Mouse (Mus musculus) limb, embryonic 11.5 days (tissue): ENCODE data around the gene A730061H03Rik. TPM values are rescaled to one million over a fixed set of nuclear protein-coding genes. Genes with fewer than 3 reads are reported as not detected.

Source experiments
- ATAC-seq: fragments of 200-750 bp; cut with Nextera tagmentation; 2 replicates; pipeline ENCODE4 v1.8.0; 2017; ENCODE audit warnings: low read depth; ENCODE audit not compliant: insufficient number of reproducible peaks, low FRiP score, low TSS enrichment
- DNase-seq: peaks from one replicate; pipeline ENCODE4 v3.0.0-alpha.2; 2015; ENCODE audit warnings: low spot score
- H3K27ac ChIP-seq: fragments of 300-500 bp; sonication (generic); replicated peaks from 2 replicates; pipeline ENCODE4 v1.5.1; 2014; ENCODE audit warnings: low read depth, mild to moderate bottlenecking, low read length
- H3K27me3 ChIP-seq: fragments of 300-500 bp; sonication (generic); 2 replicates; pipeline ENCODE4 v1.6.1; 2014; ENCODE audit warnings: mild to moderate bottlenecking, low read length, mixed read lengths; ENCODE audit not compliant: control insufficient read depth, insufficient read depth
- H3K36me3 ChIP-seq: fragments of 300-500 bp; sonication (generic); 2 replicates; pipeline ENCODE4 v1.6.1; 2014; ENCODE audit warnings: mild to moderate bottlenecking, low read length, moderate library complexity, mixed read lengths; ENCODE audit not compliant: control insufficient read depth, insufficient read depth
- H3K4me1 ChIP-seq: fragments of 300-500 bp; sonication (generic); 2 replicates; pipeline ENCODE4 v1.6.1; 2014; ENCODE audit warnings: low read length, mixed read lengths; ENCODE audit not compliant: control insufficient read depth, insufficient read depth
- H3K4me2 ChIP-seq: fragments of 300-500 bp; sonication (generic); 2 replicates; pipeline ENCODE4 v1.6.1; 2014; ENCODE audit warnings: low read depth, mild to moderate bottlenecking, moderate library complexity; ENCODE audit not compliant: severe bottlenecking
- H3K4me3 ChIP-seq: fragments of 300-500 bp; sonication (generic); 2 replicates; pipeline ENCODE4 v1.5.1; 2014; ENCODE audit warnings: low read depth, low read length
- H3K9ac ChIP-seq: fragments of 300-500 bp; sonication (generic); 2 replicates; pipeline ENCODE4 v1.6.1; 2014; ENCODE audit warnings: mild to moderate bottlenecking, low read length
- H3K9me3 ChIP-seq: fragments of 300-500 bp; sonication (generic); 2 replicates; pipeline ENCODE4 v1.6.1; 2016; ENCODE audit warnings: low read length; ENCODE audit not compliant: control insufficient read depth
- whole genome bisulfite sequencing: fragments of 180-500 bp; shearing (Covaris S2); extraction: QIAGEN DNeasy Blood & Tissue Kit; methylation state at CpG from one replicate; pipeline ENCODE4 v1.1.7; 2014; 5-methylcytosine and 5-hydroxymethylcytosine counted together
- polyA plus RNA-seq: library from polyadenylated mRNA; unstranded; fragments of >200 nt; fragmentation: Nextera tagmentation; extraction: Ambion mirVana; gene quantifications from 2 replicates; pipeline ENCODE4 v1.2.1, GENCODE M21; 2014

A730061H03Rik gene
- polyA plus RNA-seq, 1 experiment from 2014 or later, result 0.79 TPM

DNA sequence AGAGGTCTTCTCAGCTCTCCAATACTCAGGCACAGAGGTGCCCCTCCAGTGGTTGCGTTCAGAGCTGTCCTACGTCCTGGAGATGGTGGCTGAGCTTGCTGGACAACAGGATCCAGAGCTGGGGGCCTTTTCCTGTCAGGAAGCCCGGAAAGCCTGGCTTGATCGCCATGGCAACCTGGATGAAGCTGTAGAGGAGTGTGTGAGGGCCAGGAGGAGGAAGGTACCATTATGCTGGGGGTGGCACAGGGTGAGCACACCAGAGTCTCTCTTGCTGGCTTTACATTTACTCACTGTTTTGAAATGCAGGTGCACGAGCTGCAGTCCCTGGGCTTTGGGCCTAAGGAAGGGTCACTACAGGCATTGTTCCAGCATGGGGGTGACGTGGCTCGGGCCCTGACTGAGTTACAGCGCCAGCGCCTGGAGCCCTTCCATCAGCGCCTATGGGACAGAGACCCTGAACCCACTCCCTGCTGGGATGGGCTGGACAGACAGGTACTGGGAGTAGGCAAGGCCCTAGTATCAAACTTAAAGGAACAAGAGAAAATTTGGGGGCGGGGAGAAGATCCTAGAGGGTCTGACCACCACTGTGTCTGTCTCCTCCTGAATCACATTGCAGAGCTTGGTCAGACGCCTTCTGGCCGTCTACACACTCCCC lies 36.0 kb upstream of the A730061H03Rik start:
- DNase-seq, result no peak
- peaks cover 25% of the 10 kb centered on the region for H3K36me3 ChIP-seq
- no peaks in the 10 kb centered on the region for H3K27me3 ChIP-seq
- WGBS, result 85% methylated on average over 13 of the region's 13 CpGs
- no peak overlapping the region for H3K4me3 ChIP-seq
- H3K4me1 ChIP-seq, result peaks cover 6% of the 10 kb centered on the region; the same call in 1 of the 2 replicates
- H3K27ac ChIP-seq, result no peak overlapping the region
- no peak for ATAC-seq
- H3K9me3 ChIP-seq, result no peaks in the 10 kb centered on the region
- no peak overlapping the region for H3K4me2 ChIP-seq
- H3K9ac ChIP-seq, result no peak overlapping the region

GRCm38 (mm10) chr14:55592226-55592625 lies 32.0 kb upstream of the A730061H03Rik start:
- 5% methylated on average over 16 of the region's 16 CpGs for WGBS
- no peaks in the 10 kb centered on the region for H3K9me3 ChIP-seq
- peaks cover 6% of the 10 kb centered on the region; the same call in 1 of the 2 replicates for H3K4me1 ChIP-seq
- H3K4me3 ChIP-seq, result peak overlapping the region; percentile 97
- peak overlapping the region; percentile 84 for H3K9ac ChIP-seq
- H3K36me3 ChIP-seq, result peaks cover 10% of the 10 kb centered on the region; the same call in 1 of the 2 replicates
- H3K27ac ChIP-seq, result peak overlapping the region; percentile 36; the same call in 1 of the 2 replicates
- H3K4me2 ChIP-seq, result peak overlapping the region; percentile 92
- DNase-seq, result no peak
- ATAC-seq, result no peak
- no peaks in the 10 kb centered on the region for H3K27me3 ChIP-seq

- DNase-seq (peak; percentile 91), ATAC-seq (peak; percentile 80)
- Histone ChIP-seq H3K4me3 (peak within 1 kb of the TSS; percentile 97), H3K27me3 (no peaks in the 10 kb centered on the region), H3K4me1 (peaks cover 6% of the 10 kb centered on the region; the same call in 1 of the 2 replicates), H3K27ac (peak within 1 kb of the TSS; percentile 87), H3K9me3 (no peaks in the 10 kb centered on the region), H3K9ac (peak within 1 kb of the TSS; percentile 84), H3K4me2 (peak within 1 kb of the TSS; percentile 92), H3K36me3 (peaks cover 8% of the 10 kb centered on the region; the same call in 1 of the 2 replicates)
- WGBS, result under 1% methylated on average over 33 of the region's 33 CpGs
These were observed 31.2 kb upstream of the A730061H03Rik start, which contains the start of gene Rnf31 for GRCm38 (mm10) chr14:55591331-55591891. Gene Rnf31, plus strand, starts transcription at chr14:55591708.

DNA sequence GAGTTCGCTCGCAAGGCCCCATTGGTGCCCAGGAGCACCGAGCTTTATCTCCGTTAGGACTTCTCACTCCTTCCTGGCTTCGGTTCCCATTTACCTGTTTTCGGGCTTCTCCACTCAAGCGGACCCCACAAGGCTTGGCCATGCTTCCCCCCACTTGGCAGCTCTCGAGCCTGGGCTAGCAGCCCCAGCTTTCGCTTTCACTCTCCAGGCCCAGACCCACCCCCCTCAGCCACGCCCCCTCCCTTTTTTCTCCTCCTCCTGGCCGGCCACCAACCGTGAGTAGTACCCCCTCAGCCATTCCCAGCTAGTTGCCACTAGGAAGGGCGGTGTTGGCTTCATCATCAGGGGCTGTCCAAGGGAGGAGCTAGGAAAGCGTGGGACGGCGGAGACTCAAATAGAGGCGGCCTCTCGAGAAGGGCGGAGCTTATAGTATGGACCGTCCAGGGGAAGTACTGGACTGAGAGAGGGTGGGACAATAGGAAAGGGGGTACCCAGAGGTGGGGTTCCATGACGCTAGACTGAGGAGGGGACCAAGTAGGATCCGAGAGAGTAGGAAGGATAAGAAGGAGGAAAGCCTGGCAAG lies 30.6 kb upstream of the A730061H03Rik start, which contains the start of gene Psme2:
Gene Psme2, minus strand, starts transcription at position 366 of the 583 bp plus-strand sequence.
- Histone ChIP-seq H3K9ac (peak within 1 kb of the TSS; percentile 84), H3K4me2 (peak within 1 kb of the TSS; percentile 92), H3K9me3 (no peaks in the 10 kb centered on the region), H3K36me3 (peaks cover 2% of the 10 kb centered on the region; the same call in 1 of the 2 replicates), H3K4me3 (peak within 1 kb of the TSS; percentile 97), H3K27me3 (no peaks in the 10 kb centered on the region), H3K27ac (peak within 1 kb of the TSS; percentile 87), H3K4me1 (peaks cover 6% of the 10 kb centered on the region; the same call in 1 of the 2 replicates)
- ATAC-seq (peak; percentile 96), DNase-seq (peak; percentile 90)
- WGBS, result under 1% methylated on average over 22 of the region's 22 CpGs

- H3K27me3 ChIP-seq, result no peaks in the 10 kb centered on the region
- H3K9me3 ChIP-seq, result no peaks in the 10 kb centered on the region
- 88% methylated on average over 11 of the region's 11 CpGs for WGBS
- peaks cover 6% of the 10 kb centered on the region; the same call in 1 of the 2 replicates for H3K4me1 ChIP-seq
- ATAC-seq (no peak), DNase-seq (no peak)
- peak overlapping the region; percentile 97 for H3K4me3 ChIP-seq
- peaks cover 2% of the 10 kb centered on the region; the same call in 1 of the 2 replicates for H3K36me3 ChIP-seq
- peak overlapping the region; percentile 92 for H3K4me2 ChIP-seq
- peak overlapping the region; percentile 28 for H3K9ac ChIP-seq
- H3K27ac ChIP-seq, result no peak overlapping the region
These were observed 29.7 kb upstream of the A730061H03Rik start for GRCm38 (mm10) chr14:55589771-55590448.

DNA sequence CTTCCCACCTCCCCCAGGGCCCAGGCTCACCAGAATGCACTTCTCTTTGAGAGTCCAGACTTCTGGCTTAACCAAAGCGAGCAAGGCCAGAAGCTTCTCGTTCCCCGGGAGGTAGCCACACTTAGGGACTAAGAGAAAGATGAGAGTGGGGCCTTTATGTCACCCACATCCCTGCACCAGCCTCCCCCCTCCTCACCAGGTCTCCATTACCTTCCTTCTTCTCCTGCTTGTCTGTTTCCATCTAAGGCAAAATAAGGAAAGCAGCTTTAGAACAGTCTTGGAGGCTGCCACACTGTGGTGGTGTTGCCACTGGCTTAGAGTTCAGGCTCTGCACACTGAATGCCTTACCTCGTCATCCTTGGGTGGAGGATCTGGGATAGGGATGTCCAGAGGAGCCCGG lies 29.1 kb upstream of the A730061H03Rik start:
- Histone ChIP-seq H3K27ac (no peak overlapping the region), H3K9me3 (no peaks in the 10 kb centered on the region), H3K4me2 (no peak overlapping the region), H3K4me3 (no peak overlapping the region), H3K9ac (no peak overlapping the region), H3K4me1 (peaks cover 6% of the 10 kb centered on the region; the same call in 1 of the 2 replicates), H3K27me3 (no peaks in the 10 kb centered on the region), H3K36me3 (peaks cover 2% of the 10 kb centered on the region; the same call in 1 of the 2 replicates)
- DNase-seq (no peak), ATAC-seq (no peak)
- WGBS, result 90% methylated on average over 5 of the region's 5 CpGs

GRCm38 (mm10) chr14:55586149-55586548 lies 25.9 kb upstream of the A730061H03Rik start:
- WGBS, result 90% methylated on average over 2 of the region's 2 CpGs
- Histone ChIP-seq H3K27ac (no peak overlapping the region), H3K4me1 (no peaks in the 10 kb centered on the region), H3K36me3 (peaks cover 3% of the 10 kb centered on the region; the same call in 1 of the 2 replicates), H3K27me3 (no peaks in the 10 kb centered on the region), H3K9me3 (no peaks in the 10 kb centered on the region), H3K4me3 (no peak overlapping the region), H3K9ac (no peak overlapping the region), H3K4me2 (no peak overlapping the region)
- DNase-seq, result no peak
- no peak for ATAC-seq

GRCm38 (mm10) chr14:55585566-55585960 lies 25.4 kb upstream of the A730061H03Rik start:
- Histone ChIP-seq H3K27ac (no peak overlapping the region), H3K27me3 (no peaks in the 10 kb centered on the region), H3K9me3 (no peaks in the 10 kb centered on the region), H3K4me3 (no peak overlapping the region), H3K4me2 (no peak overlapping the region; the same call in 1 of the 2 replicates), H3K9ac (no peak overlapping the region), H3K4me1 (no peaks in the 10 kb centered on the region), H3K36me3 (peaks cover 3% of the 10 kb centered on the region; the same call in 1 of the 2 replicates)
- ATAC-seq (no peak), DNase-seq (no peak)
- 49% methylated on average over 6 of the region's 6 CpGs for WGBS
